Mouse (Mus musculus) urinary bladder, adult 2 months (tissue): ENCODE data around the gene Otop2. TPM values are rescaled to one million over a fixed set of nuclear protein-coding genes. Genes with fewer than 3 reads are reported as not detected.
A peak's percentile ranks its signal among the peaks of the same experiment; 100 is the strongest.

Experiments used
- DNase-seq: peaks from one replicate; pipeline ENCODE4 v3.0.0; 2022; ENCODE audit warnings: low spot score
- polyA plus RNA-seq: library from polyadenylated mRNA; depleted of rRNA; stranded (reverse); fragments of >200 nt; gene quantifications from 2 replicates; pipeline ENCODE4 v1.2.3, GENCODE M21; 2012

The Otop2 gene
- polyA plus RNA-seq, 1 experiment, result not detected

DNA sequence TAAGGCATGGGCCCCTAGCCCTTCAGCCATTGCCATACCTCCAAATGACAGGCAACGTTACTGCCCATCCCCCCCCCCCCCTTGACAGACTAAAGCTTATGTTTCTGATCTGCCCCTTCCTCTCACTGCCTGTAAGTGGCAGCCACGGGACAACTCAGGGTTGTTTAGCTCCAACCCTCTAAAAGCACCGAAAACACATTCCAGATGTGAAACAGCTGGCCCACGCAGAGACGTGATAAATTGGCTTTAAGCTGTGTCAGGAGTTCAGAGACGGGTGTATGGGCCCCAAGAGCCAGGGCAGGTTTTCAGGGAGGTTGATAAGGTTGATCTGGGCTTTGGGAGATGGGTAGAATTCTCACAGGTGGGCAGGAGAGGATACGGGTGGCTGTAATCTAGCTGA is 38.6 kb downstream of the Otop2 start:
- DNase-seq, result no peak

DNA sequence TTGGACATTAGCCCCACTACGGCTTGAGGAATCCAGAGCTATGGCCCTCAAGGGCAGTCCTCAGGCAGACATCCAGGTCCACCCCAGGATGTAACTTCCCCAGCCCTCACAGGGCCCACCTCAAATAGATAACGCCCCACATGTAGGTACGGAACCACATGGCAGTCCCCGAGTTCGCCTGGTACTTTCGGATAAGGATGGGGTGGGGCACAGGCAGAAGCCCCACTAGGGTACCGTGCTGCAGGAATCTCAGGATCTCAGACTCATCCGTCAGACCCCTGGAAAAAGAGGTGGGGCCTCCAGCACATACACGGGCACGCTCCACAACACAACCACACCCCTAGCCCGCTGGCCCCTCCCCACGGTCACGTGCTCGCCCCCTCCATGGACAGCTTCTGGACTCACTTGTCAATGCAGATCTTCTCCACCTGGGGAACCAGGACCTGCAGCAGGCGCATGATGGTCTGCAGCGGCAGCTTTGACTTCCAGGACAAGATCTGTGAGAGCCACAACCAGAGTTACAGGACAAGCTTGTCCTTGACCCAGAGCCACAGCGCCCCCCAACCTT is 41.8 kb downstream of the Otop2 start:
- DNase-seq, result no peak

DNA sequence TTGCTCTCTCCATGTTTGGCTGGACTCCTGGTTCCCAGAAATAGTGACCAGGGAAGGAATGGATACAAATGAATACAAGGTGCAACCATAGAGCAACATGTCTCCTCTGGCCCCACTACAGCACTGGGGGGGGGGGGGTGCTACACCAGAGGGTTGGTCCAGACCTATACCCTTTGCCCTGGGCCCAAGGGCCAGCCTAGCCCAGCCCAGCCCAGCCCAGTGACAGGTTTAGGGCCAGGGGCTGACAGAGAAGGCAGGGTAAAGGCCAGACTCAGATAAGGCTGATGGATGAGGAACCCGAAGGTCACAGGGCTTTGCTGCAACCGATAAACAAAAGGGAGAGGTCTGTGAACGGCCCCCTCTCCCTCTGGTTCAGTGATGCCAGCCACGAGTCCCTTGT is 43.0 kb downstream of the Otop2 start:
- DNase-seq, result no peak

DNA sequence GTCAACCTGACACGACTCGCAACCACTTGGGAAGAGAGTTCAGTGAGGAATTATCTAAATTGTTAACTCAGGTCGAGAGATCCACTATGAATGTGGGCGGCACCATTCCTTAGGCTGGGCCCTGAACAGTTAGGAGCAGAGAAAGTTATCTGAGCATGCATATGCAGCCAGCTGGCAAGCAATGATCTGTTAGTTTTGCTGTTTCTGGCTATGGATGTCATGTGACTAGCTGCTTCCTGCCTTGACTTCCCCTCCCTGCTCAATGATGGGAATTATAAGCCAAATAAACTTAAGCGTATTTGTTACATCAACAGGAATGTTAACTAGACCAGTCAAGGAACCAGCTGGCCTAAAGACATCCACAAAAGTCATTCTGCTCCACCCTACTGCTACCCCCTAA is 46.4 kb downstream of the Otop2 start:
- DNase-seq, result no peak

DNA sequence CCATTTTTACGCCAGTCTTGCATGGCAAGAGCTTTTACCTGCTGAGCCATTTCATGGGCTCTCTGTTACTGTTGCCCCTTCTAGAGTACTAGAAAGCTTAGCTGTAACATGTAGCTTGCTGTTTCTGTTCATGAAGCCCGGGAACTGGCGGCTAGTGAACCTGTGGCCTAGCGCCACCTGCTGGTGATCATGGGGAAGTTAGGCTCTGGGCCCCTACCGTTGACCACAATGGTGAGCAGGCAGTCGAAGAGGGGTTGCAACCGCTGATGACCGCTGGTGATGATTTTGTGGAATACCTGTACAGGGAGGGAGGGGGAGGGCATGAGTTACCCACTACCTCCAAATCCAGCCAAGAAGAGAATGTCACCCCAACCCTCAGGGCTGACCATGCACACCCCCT is 47.2 kb downstream of the Otop2 start:
- DNase-seq, result no peak

DNA sequence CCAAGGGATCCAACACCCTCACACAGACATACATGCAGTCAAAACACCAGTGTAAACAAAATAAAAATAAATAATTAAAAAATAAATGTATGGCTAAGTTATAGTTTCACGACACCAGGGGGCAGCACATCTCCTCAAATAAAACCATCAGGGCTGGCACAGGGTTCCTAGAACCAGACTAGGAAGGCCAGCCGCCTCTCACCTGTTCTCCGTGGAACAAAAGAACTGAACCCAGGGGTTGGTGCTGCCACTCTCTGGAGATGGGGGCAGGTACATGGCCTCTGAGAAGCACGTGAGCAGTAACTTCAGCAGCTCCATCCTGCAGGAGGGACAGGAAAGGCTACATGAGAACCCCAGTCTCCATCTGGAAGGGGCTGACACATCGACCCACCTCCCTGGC is 51.5 kb downstream of the Otop2 start:
- peak; percentile 49 for DNase-seq

DNA sequence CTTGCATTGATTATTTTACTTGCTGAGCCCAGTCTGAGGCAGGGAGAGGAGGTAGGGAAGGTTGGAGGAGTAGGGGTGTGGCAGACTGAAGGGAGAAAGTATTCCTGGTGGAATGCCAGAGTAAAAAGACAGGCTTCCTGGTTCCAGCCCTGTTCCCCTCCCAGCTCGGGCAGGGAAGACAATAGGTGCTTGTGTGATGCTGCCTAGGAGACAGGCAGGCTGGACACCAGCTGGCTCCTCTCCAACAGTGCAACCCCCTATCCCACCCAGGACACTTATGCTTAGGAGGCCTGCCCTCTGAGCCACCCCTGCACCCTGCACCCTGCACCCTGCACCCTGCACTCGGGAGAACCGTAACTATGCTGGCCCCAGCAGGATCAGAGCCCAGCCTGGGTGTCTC is 52.3 kb downstream of the Otop2 start:
- DNase-seq, result no peak

DNA sequence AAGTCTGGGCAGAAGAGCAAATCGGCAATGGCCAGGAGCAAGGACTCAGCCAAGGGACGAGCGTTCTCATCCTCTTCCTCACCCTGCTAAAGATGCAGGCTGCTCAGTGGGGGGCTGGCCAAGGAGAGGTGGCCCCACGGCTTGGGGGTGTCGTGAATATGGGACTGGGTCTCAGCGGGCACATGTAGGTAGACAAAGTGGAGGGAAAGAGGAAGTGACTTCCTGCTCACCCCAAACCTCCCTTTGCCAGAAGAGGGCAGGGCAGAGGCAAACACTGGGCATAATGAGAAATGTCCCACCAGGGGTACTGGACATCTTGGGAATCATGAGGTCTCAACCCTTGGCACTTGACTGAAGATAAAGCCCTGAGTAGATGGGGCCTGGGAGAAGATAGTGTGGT is 52.8 kb downstream of the Otop2 start:
- no peak for DNase-seq

DNA sequence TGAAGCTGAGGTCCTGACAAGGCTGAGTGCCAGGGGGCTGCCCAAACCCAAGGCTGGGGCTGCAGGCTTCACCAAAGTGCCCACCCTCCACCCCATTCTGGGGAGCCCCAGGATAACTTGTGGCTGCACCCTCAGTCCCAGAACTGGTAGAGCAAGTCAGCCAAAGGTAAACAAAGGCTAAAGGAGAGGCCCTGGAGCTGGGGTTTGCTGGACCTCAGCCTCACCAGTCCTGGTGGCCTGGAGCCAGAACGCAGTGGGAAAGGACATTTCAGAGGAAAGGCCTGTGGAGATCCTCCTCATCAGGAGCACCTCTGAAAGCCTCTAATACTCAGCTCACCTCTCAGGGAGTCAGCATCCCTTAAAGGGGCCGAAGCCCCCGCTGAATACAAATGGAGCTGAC is 57.2 kb downstream of the Otop2 start:
- no peak for DNase-seq

DNA sequence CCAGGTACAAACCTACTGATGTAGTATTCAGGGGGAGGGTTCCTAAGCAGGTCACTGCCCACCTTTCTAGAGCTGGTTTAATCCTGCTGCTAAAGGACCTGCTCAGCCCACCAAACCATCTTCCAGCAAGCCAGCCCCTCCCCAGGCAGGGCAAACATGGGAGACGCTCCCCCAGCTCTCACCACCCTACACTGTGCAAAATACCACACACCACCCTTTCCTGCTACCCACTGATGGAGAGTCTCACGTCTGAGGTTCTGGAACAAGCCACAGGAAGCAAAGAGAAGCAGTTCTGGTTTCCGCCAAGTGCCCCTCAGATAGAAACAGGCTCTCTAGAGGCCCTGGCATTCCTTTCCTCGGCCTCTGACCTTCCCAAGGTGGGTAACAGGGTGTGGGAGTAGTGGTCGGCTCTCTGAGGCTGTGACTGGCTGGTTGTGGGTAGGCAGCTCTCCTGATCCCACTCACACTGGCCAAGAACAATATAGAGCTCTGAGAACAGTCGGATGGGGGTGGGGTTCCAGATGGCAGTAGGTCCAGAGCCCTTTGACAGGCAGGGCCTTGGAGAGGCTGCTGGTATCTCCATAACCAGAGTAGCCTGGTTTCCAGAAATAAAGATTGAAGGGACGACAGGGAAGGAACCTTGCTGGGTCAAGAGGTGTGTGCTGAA is 59.2 kb downstream of the Otop2 start:
- DNase-seq, result no peak

DNA sequence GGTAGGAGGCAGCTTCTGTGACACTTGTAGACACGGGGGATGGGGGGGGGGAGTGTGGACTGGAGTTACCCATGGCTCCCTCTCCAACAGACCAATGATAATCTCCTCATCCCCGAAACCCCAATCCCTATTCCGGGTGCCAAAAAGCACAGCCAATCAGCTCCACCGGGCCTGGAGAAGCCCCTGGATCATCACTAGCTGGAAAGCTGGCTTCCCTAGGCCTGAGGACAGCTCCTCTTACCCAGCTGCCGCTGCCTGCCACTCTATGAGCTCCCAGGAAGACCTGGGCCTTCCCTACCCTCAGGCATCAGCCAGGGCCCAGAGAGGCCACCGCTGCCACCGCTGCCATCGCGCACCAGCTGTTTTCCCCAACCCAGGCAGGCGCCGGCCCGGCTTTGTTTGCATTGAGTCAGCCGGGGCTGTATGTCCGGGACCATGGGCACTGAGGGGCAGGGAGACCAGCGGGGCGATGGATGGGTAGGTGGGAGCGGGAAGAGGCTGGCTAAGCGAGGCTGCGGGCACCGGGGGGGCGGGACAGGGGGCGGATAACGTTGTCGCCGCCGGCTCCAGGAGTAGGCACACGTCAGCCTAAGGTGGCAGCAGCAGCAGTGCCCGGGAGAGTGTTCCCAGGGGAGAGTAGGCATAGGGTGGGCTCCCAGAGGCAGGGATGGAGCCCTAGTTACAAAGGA is 59.9 kb downstream of the Otop2 start:
- peak; percentile 54 for DNase-seq

DNA sequence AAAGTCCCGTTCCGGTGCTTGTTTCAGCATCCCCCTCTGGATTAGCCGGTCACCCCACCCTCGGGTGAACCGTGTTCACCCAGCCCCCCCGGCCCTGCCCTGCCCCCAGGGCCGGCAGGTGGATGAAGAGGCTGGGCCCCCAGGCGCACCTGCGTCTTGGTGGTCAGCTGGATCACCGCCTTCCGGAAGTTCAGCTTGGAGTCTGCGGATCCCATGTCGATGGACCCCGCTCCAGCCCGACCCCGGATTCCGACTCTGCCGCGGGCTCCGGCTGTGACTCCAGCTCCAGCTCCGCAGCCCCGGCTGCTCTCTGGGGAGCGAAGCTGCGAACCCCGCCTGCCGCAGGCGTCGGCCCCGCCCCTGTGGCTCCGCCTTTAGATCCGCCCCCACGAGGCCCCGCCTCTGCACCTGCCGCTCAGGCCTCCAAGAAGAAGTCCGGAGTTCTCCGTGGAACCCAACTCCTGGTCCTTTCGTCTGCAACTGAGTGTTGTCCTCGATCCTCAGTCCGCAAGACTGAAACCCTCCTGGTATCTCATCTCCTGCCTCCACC is 60.5 kb downstream of the Otop2 start, which contains the start of gene Hid1:
Gene Hid1 (minus strand): TSS at position 362 of the 550 bp plus-strand sequence.
- peak; percentile 71 for DNase-seq

DNA sequence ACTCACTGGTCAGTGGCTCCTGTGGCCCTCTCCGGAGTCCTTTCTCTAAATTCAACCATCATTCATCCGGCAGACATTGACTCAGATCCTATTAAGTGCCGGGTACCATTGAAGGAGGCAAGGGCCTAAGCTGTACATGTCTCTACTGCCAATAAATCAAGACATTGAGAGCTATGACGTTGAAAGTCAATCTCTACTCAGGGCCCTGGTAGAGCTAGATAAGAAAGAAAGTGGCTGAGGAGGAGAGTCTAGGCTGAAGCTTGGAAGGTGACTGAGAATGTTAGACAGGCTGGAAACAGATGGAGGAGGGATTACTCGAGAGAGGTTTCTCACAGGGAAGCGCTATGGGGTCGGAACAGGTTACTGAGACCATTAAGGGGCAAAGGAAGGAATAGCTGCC is 63.4 kb downstream of the Otop2 start:
- DNase-seq, result no peak

DNA sequence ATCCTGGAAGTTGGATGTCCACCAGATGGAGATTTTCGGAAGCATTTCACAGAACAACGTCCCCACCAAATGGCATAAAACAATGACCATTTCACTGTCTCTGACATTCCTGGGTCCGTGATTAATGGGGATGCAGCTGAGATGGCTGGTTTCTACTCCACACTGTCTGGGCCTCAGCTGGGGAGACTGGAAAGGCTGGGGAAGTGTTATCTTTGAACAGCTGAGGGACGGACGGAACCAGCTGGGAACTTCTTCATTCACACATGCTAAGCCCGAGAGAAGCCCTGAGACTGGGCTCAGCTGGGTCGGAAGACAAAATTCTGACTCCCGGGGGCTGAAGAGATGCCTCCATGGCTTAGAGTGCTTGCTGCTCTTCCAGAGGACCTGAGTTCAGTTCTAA is 64.4 kb downstream of the Otop2 start:
- DNase-seq, result no peak

DNA sequence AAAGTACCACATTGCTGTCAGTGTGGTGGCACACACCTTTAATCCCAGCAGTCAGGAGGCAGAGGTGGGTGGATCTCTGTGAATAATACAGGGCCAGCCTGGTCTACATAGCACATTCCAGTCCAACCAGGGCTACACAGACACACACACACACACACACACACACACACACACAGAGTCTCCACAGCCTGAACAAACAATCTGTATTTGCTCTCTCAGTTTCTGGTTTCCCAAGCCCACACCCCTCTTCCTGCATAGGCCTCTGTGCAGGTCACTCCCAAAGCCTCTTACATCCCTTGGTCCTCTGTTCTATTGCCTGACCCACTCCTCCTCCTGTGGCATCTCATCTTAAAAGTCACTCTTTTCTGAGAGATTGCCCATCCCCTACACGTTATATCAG is 65.1 kb downstream of the Otop2 start:
- no peak for DNase-seq

DNA sequence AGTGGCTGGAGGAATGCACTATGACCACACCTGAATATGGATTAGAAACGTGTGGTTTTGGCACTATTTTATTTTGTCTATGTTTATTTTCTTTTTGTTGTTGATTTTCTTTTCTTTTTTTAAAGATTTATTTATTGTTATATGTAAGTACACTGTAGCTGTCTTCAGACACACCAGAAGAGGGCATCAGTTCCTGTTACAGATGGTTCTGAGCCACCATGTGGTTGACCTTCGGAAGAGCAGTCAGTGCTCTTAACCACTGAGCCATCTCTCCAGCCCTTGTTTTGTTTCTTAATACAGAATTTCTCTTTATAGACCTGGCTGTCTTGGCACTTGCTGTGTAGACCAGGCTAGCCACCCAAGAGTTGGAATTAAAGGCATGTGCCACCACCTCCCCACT is 65.8 kb downstream of the Otop2 start:
- DNase-seq, result no peak

DNA sequence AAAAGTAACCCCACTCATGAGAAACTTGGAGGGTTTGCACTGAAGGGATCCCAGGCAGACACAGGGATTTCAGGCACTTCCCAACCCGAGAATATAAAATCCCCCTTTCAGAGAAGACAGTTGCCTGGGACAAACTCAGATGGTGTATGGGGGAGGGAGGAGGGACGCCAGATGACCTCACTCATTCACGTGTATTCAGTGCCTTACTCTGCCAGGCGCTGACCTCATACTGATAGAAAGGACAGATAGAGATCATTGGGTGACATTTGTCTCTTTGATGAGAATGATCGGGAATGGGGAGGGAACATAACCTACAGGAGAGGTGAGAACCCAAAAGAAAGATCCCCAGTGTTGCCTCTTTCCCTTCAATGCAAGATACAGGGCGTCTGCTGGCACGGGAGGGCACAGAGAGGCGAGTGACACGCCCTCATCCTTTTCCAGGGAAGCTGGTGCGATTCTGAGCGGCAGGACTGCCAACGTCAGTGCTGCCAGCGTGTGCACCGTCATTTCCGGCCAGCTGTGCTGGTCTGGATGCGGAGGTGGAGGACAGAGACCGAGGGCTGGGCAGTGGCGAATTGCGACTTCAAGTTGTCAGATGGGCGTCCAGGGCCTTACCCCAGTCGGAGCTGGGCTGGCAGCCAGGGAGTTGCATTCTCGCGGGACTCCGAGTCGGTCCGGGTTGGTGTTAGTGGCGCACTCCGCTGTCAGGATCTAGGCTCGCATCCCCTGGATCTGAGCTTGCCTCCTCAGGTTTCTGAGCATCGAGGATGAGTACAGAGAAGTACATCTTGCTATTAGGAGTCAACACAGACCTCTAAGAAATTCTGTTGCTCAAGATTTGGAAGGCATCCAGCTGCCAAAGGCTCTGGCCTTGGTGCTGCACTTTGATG is 67.1 kb downstream of the Otop2 start:
- peak; percentile 53 for DNase-seq

DNA sequence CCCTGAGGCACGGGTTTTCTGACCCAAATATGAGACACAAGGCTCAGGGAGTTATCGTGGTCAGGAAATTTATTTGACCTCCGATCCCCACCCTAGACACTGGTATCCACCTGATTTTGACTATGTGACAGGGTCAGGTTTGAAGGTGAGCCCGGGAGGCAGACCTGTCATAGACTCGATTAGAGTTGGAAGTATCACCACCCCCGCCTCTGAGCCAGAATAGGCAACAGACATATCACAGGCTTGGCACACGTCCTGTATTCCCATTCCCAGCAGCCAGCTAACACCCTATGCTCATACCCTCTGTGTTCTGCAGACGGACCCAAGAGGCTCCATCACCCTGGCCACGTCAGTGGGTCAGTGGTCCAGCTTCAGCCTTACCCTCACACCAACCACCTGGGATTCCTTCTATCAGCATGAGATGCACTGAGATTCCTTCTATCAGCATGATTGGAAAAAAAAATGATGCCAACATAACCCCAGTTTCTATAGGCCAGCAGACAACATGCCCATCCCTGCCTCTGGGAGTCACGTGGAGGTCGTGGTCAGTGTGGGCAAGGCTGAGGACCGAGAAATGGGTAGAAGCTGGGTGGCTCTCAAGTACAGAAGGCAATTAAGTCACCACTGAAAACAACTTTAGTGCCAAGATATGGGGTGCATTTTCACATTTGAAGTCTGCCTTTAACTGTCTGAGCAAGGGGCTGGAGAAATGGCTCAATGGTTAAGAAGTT is 67.9 kb downstream of the Otop2 start:
- DNase-seq, result no peak

DNA sequence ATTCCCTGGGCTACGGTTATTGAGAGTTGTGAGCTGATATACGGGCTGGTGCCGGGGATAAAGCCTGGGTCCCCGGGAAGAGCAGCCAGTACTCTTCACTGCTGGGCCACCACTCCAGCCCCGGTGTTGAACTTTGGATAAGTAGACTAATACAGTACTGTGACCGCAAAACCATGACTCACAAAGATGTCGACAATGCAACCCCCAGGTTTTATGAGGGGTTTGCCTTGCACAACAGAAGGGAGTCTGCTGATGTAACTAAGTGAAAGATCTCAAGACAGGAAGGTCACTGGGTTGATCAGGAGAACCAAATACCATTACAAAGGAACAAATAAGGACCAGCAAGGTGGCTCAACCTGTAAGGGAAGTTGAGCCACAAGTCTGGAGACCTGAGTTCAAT is 69.8 kb downstream of the Otop2 start:
- no peak for DNase-seq

DNA sequence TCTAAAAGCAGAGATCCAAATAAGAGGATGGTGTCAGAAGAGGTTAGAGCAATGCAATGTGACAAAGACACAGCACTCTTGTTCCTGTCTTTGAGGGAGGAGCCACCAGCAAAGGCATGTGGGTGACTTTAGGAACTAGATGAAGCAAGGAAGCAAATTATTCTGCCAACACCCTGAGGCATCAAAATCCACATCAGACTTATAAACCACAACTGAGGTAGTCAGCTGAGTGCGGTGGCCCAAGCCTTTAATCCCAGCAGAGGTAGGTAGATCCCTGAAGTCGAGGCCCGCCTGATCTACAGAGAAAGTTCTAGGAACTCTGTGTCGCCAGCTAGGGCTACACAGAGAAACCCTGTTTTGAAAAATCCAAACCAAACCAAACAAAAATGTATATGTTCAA is 70.3 kb downstream of the Otop2 start:
- no peak for DNase-seq

DNA sequence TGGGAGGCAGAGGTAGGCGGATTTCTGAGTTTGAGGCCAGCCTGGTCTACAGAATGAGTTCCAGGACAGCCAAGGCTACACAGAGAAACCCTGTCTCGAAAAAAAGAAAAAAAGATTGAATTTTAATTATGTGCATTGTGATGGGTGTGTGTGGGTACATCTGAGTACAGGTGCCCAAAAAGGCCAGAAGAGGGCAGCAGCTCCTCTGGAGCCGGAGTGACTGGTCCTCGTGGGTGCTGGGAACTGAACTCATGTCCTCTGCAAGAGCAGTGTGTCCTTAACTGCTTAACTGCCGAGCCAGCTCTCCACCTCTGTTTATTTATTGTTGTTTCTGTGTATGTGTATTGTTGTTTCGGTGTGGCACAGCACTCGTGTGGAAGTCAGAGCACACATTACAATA is 70.9 kb downstream of the Otop2 start:
- DNase-seq, result no peak
